Mouse (Mus musculus): ENCODE measurements around the gene Thbs2.
"Not testable (repeated sequence)": the region's sequence is repeated elsewhere in the genome, so short reads cannot be mapped to it uniquely, and the experiment has no call there.

Gene Thbs2

GRCm38 (mm10) chr17:14628901-14629300, 65.1 kb downstream of the Thbs2 start:
- no peak for DNase-seq (ENCODE audit: low spot score)

GRCm38 (mm10) chr17:14627828-14628338, 66.2 kb downstream of the Thbs2 start:
- no peak for DNase-seq (ENCODE audit: low spot score)

GRCm38 (mm10) chr17:14624433-14624832, 69.6 kb downstream of the Thbs2 start:
- no peak for DNase-seq (ENCODE audit: low spot score)

GRCm38 (mm10) chr17:14621006-14621405, 73.0 kb downstream of the Thbs2 start:
- not testable (repeated sequence) for DNase-seq (ENCODE audit: low spot score)

- no peak for DNase-seq (ENCODE audit: low spot score)
Observed at GRCm38 (mm10) chr17:14620037-14620436, 74.0 kb downstream of the Thbs2 start.

- no peak for DNase-seq (ENCODE audit: low spot score)
Observed at GRCm38 (mm10) chr17:14619038-14619437, 75.0 kb downstream of the Thbs2 start.

Measured in layer of hippocampus, adult 9-10 months (tissue).